Mouse (Mus musculus): ENCODE results near the gene Fam81a. TPM values are rescaled to one million over a fixed set of nuclear protein-coding genes. Genes with fewer than 3 reads are reported as not detected.

Gene Fam81a
- polyA plus RNA-seq, 1 experiment from 2014 or later = 0.75 TPM

DNA sequence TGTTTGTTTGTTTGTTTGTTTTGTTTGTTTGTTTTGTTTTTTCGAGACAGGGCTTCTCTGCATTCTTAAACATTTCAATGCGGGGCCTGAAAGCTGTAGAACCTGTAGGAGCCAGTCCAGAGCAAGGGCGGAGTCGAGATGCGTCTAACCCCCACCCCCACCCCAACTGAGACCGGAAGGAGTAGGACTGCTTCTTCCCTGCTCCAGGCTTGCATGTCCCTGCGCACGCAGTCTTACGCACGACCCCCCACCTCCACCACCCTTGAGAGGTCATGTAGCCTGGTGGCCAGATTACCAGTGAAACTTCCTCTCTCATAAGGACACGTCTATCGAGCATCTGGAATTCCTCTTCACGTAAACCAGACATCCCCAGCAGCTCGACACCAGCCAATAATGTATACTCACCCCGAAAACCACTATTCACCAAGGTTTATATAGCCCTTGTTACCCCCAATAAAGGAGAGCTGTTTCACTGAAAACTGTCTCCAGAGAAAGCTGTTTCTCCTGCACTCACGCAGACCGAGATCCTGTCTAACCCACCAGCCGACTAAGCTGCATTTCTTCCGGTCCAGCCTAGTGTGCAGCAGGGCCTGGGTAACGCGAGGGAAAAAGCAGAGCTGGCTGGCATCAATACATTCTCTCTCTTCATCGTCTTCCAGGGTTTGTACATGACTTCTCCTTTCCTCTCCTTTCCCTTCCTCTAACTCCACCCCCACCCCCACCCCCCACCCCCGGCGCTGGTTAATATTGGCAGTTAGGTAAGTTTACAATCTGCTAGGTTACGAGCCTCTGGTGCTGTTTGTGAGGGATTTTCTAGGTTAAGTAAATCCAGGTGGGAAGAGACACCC is 59.8 kb downstream of the Fam81a start:
- ATAC-seq (ENCODE audit: low read depth) (no peak), DNase-seq (no peak)
- H3K9ac ChIP-seq = no peak overlapping the region
- H3K27me3 ChIP-seq = no peaks in the 10 kb centered on the region
- peak overlapping the region; percentile 24; the same call in 1 of the 2 replicates for H3K4me2 ChIP-seq
- no peak overlapping the region for H3K27ac ChIP-seq
- H3K9me3 ChIP-seq (replicated peaks) = no peaks in the 10 kb centered on the region
- peaks cover 5% of the 10 kb centered on the region; the same call in 1 of the 2 replicates for H3K4me1 ChIP-seq (replicated peaks)
- no peaks in the 10 kb centered on the region for H3K36me3 ChIP-seq
- H3K4me3 ChIP-seq (replicated peaks) = no peak overlapping the region
- WGBS (ENCODE audit: insufficient replicate concordance) = 48% methylated on average over 25 of the region's 25 CpGs

DNA sequence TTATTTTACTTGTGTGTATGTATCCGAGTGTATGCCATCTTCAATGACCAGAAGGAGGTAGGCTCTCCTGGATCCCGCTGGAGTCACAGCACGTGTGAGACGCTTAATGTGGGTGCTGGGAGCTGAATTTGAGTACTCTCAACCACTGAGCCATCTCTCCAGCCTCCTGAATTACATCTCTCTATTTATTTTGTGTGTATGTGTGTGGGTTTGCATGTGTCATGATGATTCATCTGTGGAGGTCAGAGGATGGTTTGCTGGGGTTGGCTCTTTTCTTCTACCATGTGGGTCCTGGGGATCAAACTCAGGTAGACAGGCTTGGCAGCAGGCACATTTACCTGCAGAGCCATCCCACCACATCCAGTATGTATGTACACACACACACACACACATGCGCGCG is 60.6 kb downstream of the Fam81a start:
- ATAC-seq (ENCODE audit: low read depth) (no peak), DNase-seq (no peak)
- no peaks in the 10 kb centered on the region for H3K36me3 ChIP-seq
- H3K4me3 ChIP-seq (replicated peaks) = no peak overlapping the region
- H3K9me3 ChIP-seq (replicated peaks) = no peaks in the 10 kb centered on the region
- H3K4me2 ChIP-seq = peak overlapping the region; percentile 24; the same call in 1 of the 2 replicates
- H3K9ac ChIP-seq = no peak overlapping the region
- peaks cover 5% of the 10 kb centered on the region; the same call in 1 of the 2 replicates for H3K4me1 ChIP-seq (replicated peaks)
- H3K27ac ChIP-seq = no peak overlapping the region
- WGBS (ENCODE audit: insufficient replicate concordance) = 75% methylated on average over 7 of the region's 7 CpGs
- H3K27me3 ChIP-seq = no peaks in the 10 kb centered on the region

DNA sequence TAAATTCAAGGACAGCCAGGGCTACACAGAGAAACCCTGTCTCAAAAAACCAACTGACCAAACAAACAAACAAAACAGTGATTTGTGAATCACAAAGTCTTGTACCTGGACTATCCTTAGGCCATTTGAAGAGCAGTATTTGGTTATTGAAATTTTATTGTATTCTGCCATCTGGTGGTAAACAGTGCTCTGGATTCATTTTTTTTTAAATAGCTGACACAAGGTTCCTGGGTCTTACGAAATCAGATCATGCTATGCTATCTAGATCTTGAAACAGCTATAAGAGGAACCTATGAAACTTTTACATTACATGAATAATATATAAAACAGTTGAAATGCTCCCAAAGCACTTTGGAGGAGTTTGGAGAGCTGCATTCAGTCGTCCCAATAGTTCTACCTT is 61.4 kb downstream of the Fam81a start:
- no peak overlapping the region for H3K27ac ChIP-seq
- no peak for ATAC-seq (ENCODE audit: low read depth)

DNA sequence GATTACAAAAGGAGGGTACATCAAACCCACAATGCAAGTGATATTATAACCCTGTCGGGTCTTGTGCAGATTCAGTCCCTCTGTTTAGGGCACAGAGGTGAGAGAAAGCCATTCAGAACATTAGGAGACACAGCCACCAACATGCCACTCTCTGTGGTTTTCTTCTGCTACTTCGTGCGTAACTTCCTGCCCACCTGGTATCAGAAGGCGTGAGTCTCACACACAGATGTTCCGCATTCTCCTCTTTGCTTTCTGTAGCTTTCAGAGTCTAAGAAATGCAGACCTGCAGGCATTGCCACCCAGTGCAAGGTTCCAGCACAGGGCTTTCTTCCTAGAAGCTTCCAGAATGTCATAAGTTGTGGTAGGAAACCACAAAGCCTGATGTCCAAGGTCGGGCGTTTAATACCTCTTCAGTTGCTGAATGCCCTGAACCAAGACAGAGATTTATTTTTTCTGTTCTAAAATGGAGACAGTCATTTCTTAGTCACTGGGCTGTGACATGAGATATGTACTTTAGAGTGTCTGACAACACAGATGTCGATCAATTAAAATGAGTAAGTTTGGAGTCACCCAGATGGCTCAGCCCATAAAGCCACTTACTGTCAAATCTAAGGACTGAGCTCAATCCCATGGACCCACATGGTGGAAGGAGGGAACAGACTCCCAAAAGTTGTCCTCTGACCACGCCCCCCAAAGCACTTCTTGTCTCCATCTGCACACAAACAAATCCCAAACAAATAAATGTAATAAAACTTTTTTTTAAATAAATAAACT is 62.1 kb downstream of the Fam81a start:
- H3K27me3 ChIP-seq = no peaks in the 10 kb centered on the region
- H3K9me3 ChIP-seq (replicated peaks) = no peaks in the 10 kb centered on the region
- peaks cover 5% of the 10 kb centered on the region; the same call in 1 of the 2 replicates for H3K4me1 ChIP-seq (replicated peaks)
- H3K4me3 ChIP-seq (replicated peaks) = no peak overlapping the region
- 57% methylated on average over 9 of the region's 9 CpGs for WGBS (ENCODE audit: insufficient replicate concordance)
- no peak overlapping the region for H3K9ac ChIP-seq
- ATAC-seq (ENCODE audit: low read depth) = no peak
- H3K4me2 ChIP-seq = no peak overlapping the region
- no peak for DNase-seq
- H3K36me3 ChIP-seq = no peaks in the 10 kb centered on the region
- no peak overlapping the region for H3K27ac ChIP-seq

More for the DNA sequence above, 61.4 kb downstream of the Fam81a start:
- Histone ChIP-seq H3K4me1 (replicated peaks) (peaks cover 5% of the 10 kb centered on the region; the same call in 1 of the 2 replicates), H3K27me3 (no peaks in the 10 kb centered on the region), H3K9ac (no peak overlapping the region), H3K4me2 (no peak overlapping the region), H3K36me3 (no peaks in the 10 kb centered on the region), H3K9me3 (replicated peaks) (no peaks in the 10 kb centered on the region), H3K4me3 (replicated peaks) (no peak overlapping the region)
- no peak for DNase-seq
- 45% methylated on average over 2 of the region's 2 CpGs for WGBS (ENCODE audit: insufficient replicate concordance)

DNA sequence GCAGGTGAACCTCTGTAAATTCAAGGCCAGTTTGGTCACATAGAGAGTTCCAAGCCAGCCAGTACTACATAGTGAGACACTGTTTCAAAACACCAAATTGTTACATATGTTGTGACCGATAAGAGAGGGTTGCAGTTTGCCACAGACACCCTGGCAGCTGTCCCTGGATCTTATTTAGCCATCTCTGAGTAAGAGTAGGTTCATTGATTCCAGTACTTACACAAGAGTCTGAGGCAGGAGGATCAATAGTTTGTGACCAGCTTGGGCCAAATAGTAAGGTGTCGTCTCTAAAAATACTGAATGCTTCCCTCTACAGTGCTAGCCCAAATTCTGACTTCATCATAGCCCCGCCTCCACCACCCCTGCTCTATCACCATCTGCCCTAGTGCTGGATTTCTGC is 64.3 kb downstream of the Fam81a start:
- DNase-seq (no peak), ATAC-seq (ENCODE audit: low read depth) (no peak)
- Histone ChIP-seq H3K36me3 (no peaks in the 10 kb centered on the region), H3K4me1 (replicated peaks) (peaks cover 11% of the 10 kb centered on the region), H3K27me3 (no peaks in the 10 kb centered on the region; the same call in 1 of the 2 replicates), H3K4me3 (replicated peaks) (no peak overlapping the region), H3K27ac (no peak overlapping the region), H3K9ac (no peak overlapping the region), H3K9me3 (replicated peaks) (no peaks in the 10 kb centered on the region), H3K4me2 (no peak overlapping the region)
- WGBS (ENCODE audit: insufficient replicate concordance) = 69% methylated on average over 3 of the region's 3 CpGs

DNA sequence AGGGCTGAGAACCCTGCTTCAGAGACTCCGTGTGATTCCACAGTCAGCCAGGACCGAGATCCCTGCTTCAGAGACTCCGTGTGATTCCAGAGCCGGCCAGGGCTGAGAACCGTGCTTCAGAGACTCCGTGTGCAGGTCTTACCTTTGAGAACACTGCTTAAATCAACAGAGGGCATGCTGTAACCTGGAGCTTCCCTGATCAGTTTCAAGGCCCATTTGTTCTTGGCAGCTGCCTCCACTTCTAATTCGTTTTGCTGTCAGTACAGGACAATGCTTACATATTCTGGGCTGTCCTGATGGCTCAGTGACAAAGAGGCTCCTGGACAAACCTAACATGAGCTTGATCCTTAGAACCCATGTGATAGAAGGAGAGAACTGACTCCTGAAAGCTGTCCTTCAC is 65.2 kb downstream of the Fam81a start:
- H3K4me2 ChIP-seq = no peak overlapping the region
- no peak overlapping the region for H3K9ac ChIP-seq
- H3K27me3 ChIP-seq = no peaks in the 10 kb centered on the region; the same call in 1 of the 2 replicates
- H3K4me1 ChIP-seq (replicated peaks) = peaks cover 11% of the 10 kb centered on the region
- H3K27ac ChIP-seq = no peak overlapping the region
- H3K4me3 ChIP-seq (replicated peaks) = no peak overlapping the region
- ATAC-seq (ENCODE audit: low read depth) (no peak), DNase-seq (no peak)
- H3K36me3 ChIP-seq = no peaks in the 10 kb centered on the region
- no peaks in the 10 kb centered on the region for H3K9me3 ChIP-seq (replicated peaks)
- 66% methylated on average over 7 of the region's 7 CpGs for WGBS (ENCODE audit: insufficient replicate concordance)

DNA sequence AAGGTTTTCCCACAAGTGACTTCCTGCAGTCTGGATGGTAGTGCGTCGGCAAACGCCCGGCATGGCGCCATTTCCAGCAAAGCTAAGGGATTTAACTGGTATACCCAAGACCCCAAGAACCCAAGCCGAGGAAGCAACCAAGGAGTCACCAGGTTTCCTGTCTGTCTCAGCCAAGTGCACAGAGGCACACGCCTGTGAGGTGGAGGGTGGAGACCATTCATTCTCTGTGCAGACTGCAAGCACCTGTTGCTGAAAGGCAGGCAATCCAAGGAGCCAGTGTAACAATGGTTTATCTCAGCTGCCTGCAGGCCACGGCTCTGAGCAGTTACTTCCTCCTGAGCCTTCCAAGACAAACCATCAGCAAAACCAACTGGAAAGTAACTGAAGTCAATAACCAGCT is 70.0 kb downstream of the Fam81a start:
- Histone ChIP-seq H3K27me3 (no peaks in the 10 kb centered on the region; the same call in 1 of the 2 replicates), H3K36me3 (no peaks in the 10 kb centered on the region), H3K4me3 (replicated peaks) (no peak overlapping the region), H3K4me2 (no peak overlapping the region), H3K9ac (no peak overlapping the region), H3K4me1 (replicated peaks) (peaks cover 6% of the 10 kb centered on the region), H3K27ac (no peak overlapping the region), H3K9me3 (replicated peaks) (no peaks in the 10 kb centered on the region)
- ATAC-seq (ENCODE audit: low read depth) = no peak
- no peak for DNase-seq
- 63% methylated on average over 8 of the region's 8 CpGs for WGBS (ENCODE audit: insufficient replicate concordance)

DNA sequence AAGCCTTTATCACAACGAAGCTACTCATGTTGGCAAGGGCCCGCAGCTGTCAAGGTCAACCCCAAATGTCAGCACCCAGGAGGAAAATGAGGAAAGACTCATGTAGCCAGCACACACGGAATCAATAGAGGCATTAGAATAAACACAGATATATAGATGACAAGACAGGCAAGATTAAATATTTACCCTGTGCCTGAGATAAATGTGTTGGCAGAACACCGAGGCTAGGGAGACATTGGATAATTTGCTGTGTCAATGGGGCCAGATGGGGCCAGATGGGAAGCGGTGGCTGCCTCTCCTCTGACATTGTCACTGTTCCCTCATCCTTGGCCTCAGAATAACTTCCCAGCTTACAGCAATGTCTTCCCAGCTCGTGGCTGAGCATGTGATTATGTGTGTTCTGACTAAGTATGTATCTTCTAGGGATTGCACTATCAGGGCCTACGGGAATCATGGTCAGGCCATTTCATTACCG is 72.4 kb downstream of the Fam81a start:
- H3K9me3 ChIP-seq (replicated peaks) = no peaks in the 10 kb centered on the region
- no peak overlapping the region for H3K4me2 ChIP-seq
- H3K4me1 ChIP-seq (replicated peaks) = peaks cover 6% of the 10 kb centered on the region
- no peaks in the 10 kb centered on the region; the same call in 1 of the 2 replicates for H3K27me3 ChIP-seq
- H3K4me3 ChIP-seq (replicated peaks) = no peak overlapping the region
- no peak for DNase-seq
- no peak for ATAC-seq (ENCODE audit: low read depth)
- no peaks in the 10 kb centered on the region for H3K36me3 ChIP-seq
- 60% methylated on average over 8 of the region's 8 CpGs for WGBS (ENCODE audit: insufficient replicate concordance)
- H3K27ac ChIP-seq = no peak overlapping the region
- no peak overlapping the region for H3K9ac ChIP-seq

DNA sequence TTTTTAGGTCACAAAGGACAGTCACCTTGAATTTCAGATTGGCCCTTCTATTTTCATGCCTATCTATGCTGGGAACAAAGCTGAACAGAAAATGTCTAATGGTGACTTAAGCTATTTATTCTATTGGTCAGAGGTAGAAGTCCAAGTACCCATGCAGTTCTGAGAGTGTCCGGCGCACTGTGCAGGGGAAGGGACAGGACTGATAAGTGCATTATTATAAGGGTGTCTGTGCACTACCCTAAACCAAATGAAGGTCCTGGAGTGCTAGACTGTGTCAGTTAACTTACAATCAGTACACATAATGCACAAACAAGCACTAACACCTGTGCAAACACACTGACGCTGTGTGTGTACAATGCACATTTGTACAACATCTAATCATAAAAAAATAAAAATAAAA is 74.9 kb downstream of the Fam81a start:
- no peak for DNase-seq
- ATAC-seq (ENCODE audit: low read depth) = no peak
- WGBS (ENCODE audit: insufficient replicate concordance) = 70% methylated on average over 3 of the region's 3 CpGs
- no peaks in the 10 kb centered on the region for H3K9me3 ChIP-seq (replicated peaks)
- H3K27ac ChIP-seq = no peak overlapping the region
- no peaks in the 10 kb centered on the region for H3K27me3 ChIP-seq
- no peaks in the 10 kb centered on the region for H3K36me3 ChIP-seq
- no peak overlapping the region for H3K4me3 ChIP-seq (replicated peaks)
- no peak overlapping the region for H3K4me2 ChIP-seq
- no peaks in the 10 kb centered on the region; the same call in 1 of the 2 replicates for H3K4me1 ChIP-seq (replicated peaks)
- no peak overlapping the region for H3K9ac ChIP-seq

DNA sequence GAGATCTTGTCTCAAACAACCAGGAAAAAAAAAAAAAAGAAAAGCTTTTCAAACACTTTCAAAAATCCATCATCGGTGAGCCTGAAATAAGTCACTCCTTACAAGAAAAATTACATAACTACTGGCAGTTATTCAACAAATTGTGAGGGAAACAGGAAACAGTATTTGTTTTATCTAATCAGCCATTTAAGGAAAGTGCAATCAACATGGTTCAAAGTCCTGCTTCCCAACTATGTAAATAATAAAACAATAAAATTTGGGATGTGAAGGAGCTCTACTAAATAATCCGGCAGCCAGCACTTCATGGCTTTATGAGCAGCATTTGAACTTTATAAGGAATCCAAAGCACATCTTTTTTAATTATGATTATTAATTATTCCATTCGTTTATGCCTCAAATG is 80.3 kb downstream of the Fam81a start:
- H3K27me3 ChIP-seq = no peaks in the 10 kb centered on the region
- no peak for DNase-seq
- WGBS (ENCODE audit: insufficient replicate concordance) = 67% methylated on average over 3 of the region's 3 CpGs
- H3K4me2 ChIP-seq = no peak overlapping the region
- H3K36me3 ChIP-seq = no peaks in the 10 kb centered on the region
- H3K9me3 ChIP-seq (replicated peaks) = no peaks in the 10 kb centered on the region
- H3K4me3 ChIP-seq (replicated peaks) = no peak overlapping the region
- ATAC-seq (ENCODE audit: low read depth) = no peak
- H3K4me1 ChIP-seq (replicated peaks) = no peaks in the 10 kb centered on the region
- H3K27ac ChIP-seq = no peak overlapping the region
- no peak overlapping the region for H3K9ac ChIP-seq

DNA sequence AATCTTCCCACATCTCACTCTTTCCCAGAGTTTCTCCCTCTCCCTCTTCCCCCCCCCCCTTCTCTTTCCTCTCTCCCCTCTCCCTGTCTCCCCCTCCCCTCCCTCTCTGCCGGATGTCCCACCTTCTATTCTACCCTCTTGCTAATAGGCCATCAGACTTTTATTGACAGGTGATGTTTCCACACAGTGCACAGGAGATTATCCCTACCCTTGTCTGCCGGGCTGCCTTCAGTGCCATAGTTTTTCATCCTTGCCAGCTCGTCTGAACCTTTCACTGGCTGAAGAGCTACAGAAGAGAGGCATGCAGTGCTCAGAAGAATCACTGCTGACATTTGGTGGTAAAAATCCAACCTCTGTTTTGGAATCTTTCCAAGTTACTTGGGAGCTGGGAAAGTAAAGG is 88.9 kb downstream of the Fam81a start:
- no peaks in the 10 kb centered on the region for H3K36me3 ChIP-seq
- no peaks in the 10 kb centered on the region for H3K27me3 ChIP-seq
- H3K9me3 ChIP-seq (replicated peaks) = no peaks in the 10 kb centered on the region
- DNase-seq (no peak), ATAC-seq (ENCODE audit: low read depth) (no peak)
- WGBS (ENCODE audit: insufficient replicate concordance) = 29% methylated on average over 3 of the region's 3 CpGs
- no peak overlapping the region for H3K4me3 ChIP-seq (replicated peaks)
- no peak overlapping the region for H3K4me2 ChIP-seq
- H3K4me1 ChIP-seq (replicated peaks) = 0 out of 2 replicates have a peak, but pooled peaks cover 5% of the 10 kb centered on the region
- no peak overlapping the region for H3K9ac ChIP-seq
- no peak overlapping the region for H3K27ac ChIP-seq
